Mouse (Mus musculus) lung, embryonic 16.5 days (tissue): Measurements from ENCODE around the gene Gm3411. TPM values are rescaled to one million over a fixed set of nuclear protein-coding genes. Genes with fewer than 3 reads are reported as not detected.
A peak's percentile ranks its signal among the peaks of the same experiment; 100 is the strongest.
"Not testable (repeated sequence)": the region's sequence is repeated elsewhere in the genome, so short reads cannot be mapped to it uniquely, and the experiment has no call there.

Experiments
- ATAC-seq: fragments of 200-750 bp; cut with Nextera tagmentation; 2 replicates; pipeline ENCODE4 v1.8.0; 2017; ENCODE audit warnings: low read depth, mild to moderate bottlenecking, moderate library complexity
- H3K27ac ChIP-seq: fragments of 300-500 bp; sonication (generic); 2 replicates; pipeline ENCODE4 v1.5.1; 2014; ENCODE audit warnings: mild to moderate bottlenecking, control low read depth, low read length
- H3K27me3 ChIP-seq: fragments of 300-500 bp; sonication (generic); 2 replicates; pipeline ENCODE4 v1.6.1; 2014; ENCODE audit warnings: low read depth, low read length, mixed read lengths; ENCODE audit not compliant: control insufficient read depth, insufficient read depth
- H3K36me3 ChIP-seq: fragments of 300-500 bp; sonication (generic); 2 replicates; pipeline ENCODE4 v1.6.1; 2014; ENCODE audit warnings: low read length; ENCODE audit not compliant: control insufficient read depth, insufficient read depth
- H3K4me1 ChIP-seq: fragments of 300-500 bp; sonication (generic); replicated peaks from 2 replicates; pipeline ENCODE4 v1.6.1; 2014; ENCODE audit warnings: low read length, mixed read lengths; ENCODE audit not compliant: control insufficient read depth, insufficient read depth
- H3K4me2 ChIP-seq: fragments of 300-500 bp; sonication (generic); 2 replicates; pipeline ENCODE4 v1.6.1; 2014; ENCODE audit warnings: low read depth, low read length, control low read depth
- H3K4me3 ChIP-seq: fragments of 300-500 bp; sonication (generic); 2 replicates; pipeline ENCODE4 v1.5.1; 2014; ENCODE audit warnings: mild to moderate bottlenecking, low read length, control low read depth
- H3K9ac ChIP-seq: fragments of 300-500 bp; sonication (generic); 2 replicates; pipeline ENCODE4 v1.6.1; 2014; ENCODE audit warnings: low read length, control low read depth
- H3K9me3 ChIP-seq: fragments of 300-500 bp; sonication (generic); 2 replicates; pipeline ENCODE4 v1.6.1; 2016; ENCODE audit warnings: low read length; ENCODE audit not compliant: control insufficient read depth
- WGBS: fragments of 180-500 bp; shearing (Covaris S2); extraction: QIAGEN DNeasy Blood & Tissue Kit; methylation state at CpG from one replicate; pipeline ENCODE4 v1.1.7; 2014; 5-methylcytosine and 5-hydroxymethylcytosine counted together
- polyA plus RNA-seq: library from polyadenylated mRNA; unstranded; fragments of >200 nt; fragmentation: Nextera tagmentation; extraction: Ambion mirVana; gene quantifications from 2 replicates; pipeline ENCODE4 v1.2.1, GENCODE M21; 2015

Gene Gm3411
- 0.50 and 1.2 TPM in 2 replicates for polyA plus RNA-seq

DNA sequence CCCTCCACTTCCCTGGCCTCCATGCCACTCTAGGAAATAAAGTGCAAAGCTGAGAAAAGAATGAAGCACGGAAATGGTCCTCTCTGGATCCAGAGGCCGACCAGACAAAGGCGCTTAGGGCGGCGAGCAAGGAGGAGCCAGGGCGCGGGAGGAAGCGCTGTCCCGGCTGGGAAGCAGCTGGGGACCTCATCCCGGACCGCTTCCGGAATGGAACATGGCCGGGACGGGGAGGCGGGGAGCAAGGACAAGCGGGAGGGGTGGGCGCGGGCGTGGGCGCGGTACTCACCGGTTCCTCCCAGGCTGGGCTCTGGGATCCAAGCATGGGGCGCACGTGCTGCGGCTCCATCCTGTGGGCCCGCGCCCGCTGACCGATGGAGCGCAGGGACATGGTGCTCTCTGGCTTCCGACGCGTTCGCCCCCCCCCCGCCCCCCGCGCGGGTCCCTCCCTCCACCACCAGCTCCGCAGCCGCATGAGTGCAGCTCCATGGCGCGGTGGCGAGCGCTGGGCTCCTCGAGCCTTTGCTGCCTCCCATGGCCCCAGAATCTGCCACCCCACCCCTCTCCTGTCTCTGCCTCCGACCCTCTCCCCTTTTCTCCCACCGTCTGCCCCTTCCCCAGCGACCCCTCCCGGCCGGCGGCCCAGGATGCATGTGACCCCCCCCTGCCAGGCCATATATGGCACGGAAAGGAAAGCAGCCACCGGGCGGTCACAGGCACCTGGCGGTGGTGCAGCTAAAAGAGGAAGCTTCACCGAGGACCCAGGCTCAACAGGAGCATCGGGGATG is at the start of gene Gm3411:
Gm3411 (minus strand) TSS at position 320 of the 785 bp plus-strand sequence.
- not testable (repeated sequence) for H3K27me3 ChIP-seq, H3K9me3 ChIP-seq, H3K4me1 ChIP-seq, H3K9ac ChIP-seq, H3K36me3 ChIP-seq, H3K27ac ChIP-seq, ATAC-seq
- Histone ChIP-seq H3K4me2 (peak within 1 kb of the TSS; percentile 67), H3K4me3 (peak within 1 kb of the TSS; percentile 49)
- WGBS = 3% methylated on average over 33 of the region's 57 CpGs

- not testable (repeated sequence) for H3K9ac ChIP-seq, H3K36me3 ChIP-seq, H3K4me1 ChIP-seq, H3K27me3 ChIP-seq, H3K9me3 ChIP-seq, H3K4me2 ChIP-seq, H3K27ac ChIP-seq, ATAC-seq, H3K4me3 ChIP-seq
- WGBS = 73% methylated on average over 2 of the region's 2 CpGs
Measured at GRCm38 (mm10) chr14:6304743-6305142, 17.7 kb upstream of the Gm3411 start, which contains the start of gene Gm21103. TSS of gene Gm21103 (minus strand) at chr14:6304843.

- H3K4me3 ChIP-seq, H3K9ac ChIP-seq, H3K4me1 ChIP-seq, H3K36me3 ChIP-seq, H3K4me2 ChIP-seq, H3K27me3 ChIP-seq, H3K9me3 ChIP-seq, H3K27ac ChIP-seq, ATAC-seq: not testable (repeated sequence)
- 37% methylated on average over 1 of the region's 2 CpGs for WGBS
Measured at GRCm38 (mm10) chr14:6219192-6219591, 67.9 kb downstream of the Gm3411 start, which contains the start of gene Gm21560. TSS of gene Gm21560 (minus strand) at chr14:6219292.

Other genes with a start within 250 kb of the Gm3411 start
- not detected in 2 replicates for gene Gm6337, start 229.0 kb downstream of the Gm3411 start, polyA plus RNA-seq
- gene Gm8206, start 193.3 kb downstream of the Gm3411 start, polyA plus RNA-seq = 0.51 and 0.74 TPM in 2 replicates
- 1.2 and 1.3 TPM in 2 replicates for gene Gm3468, start 178.6 kb downstream of the Gm3411 start, polyA plus RNA-seq
- gene Gm3476, start 161.4 kb downstream of the Gm3411 start, polyA plus RNA-seq = not detected in 2 replicates
- gene Gm21560, start 68.0 kb downstream of the Gm3411 start, polyA plus RNA-seq = not detected in 2 replicates
- gene Gm21103, start 17.6 kb upstream of the Gm3411 start, polyA plus RNA-seq = not detected in 2 replicates
- not detected in 2 replicates for gene Gm3618, start 56.4 kb upstream of the Gm3411 start, polyA plus RNA-seq
- gene Gm16440, start 103.1 kb upstream of the Gm3411 start, polyA plus RNA-seq = not detected in 2 replicates
- 0.44 and 0.57 TPM in 2 replicates for gene Gm3591, start 125.2 kb upstream of the Gm3411 start, polyA plus RNA-seq
- gene Gm3594, start 157.4 kb upstream of the Gm3411 start, polyA plus RNA-seq = not detected in 2 replicates